ENCODE assay signal across 8 mouse cellular contexts in genomic region chr11:76924759-76925236, GRCm38 (mm10). TPM values are rescaled to one million over a fixed set of nuclear protein-coding genes. Genes with fewer than 3 reads are reported as not detected.
A peak's percentile ranks its signal among the peaks of the same experiment; 100 is the strongest.
DNase-seq lines count a peak whose midpoint lies in the region; ATAC-seq and TF ChIP-seq lines count a peak whose summit lies in the region.

Gene Blmh (plus strand): TSS chr11:76924809.

- peak; percentile 17 for DNase-seq in right cerebral cortex, adult 18-20 months
- no peak for DNase-seq in right cerebral cortex, postnatal 25 days
- DNase-seq in forebrain, embryonic 10.5 days (ENCODE audit: extremely low spot score, low spot score) = no peak
- DNase-seq in heart, postnatal 0 days (ENCODE audit: low spot score) = no peak
- no peak for DNase-seq in left cerebral cortex, postnatal 10 days (ENCODE audit: extremely low spot score in 1 of 2, low spot score in 2 of 2)
- no peak for DNase-seq in thymus, postnatal 25 days
- no peak for DNase-seq in c-Kit-positive CD71-positive TER-119-positive erythroid progenitor cells, embryonic 14.5 days (ENCODE audit: low spot score)

- H3K27ac ChIP-seq in forebrain, embryonic 10.5 days = no peak within 1 kb of the TSS
- H3K27ac ChIP-seq in heart, postnatal 0 days (ENCODE audit: low read depth) = peak within 1 kb of the TSS; percentile 34; the same call in 1 of the 2 replicates
- no peak within 1 kb of the TSS for H3K27ac ChIP-seq in midbrain, embryonic 12.5 days (replicated peaks)

- no peak for TF ChIP-seq CTCF in heart, postnatal 0 days (IDR thresholded peaks at IDR 0.05; ENCODE audit: low read depth)

- intact Hi-C loops in left cerebral cortex, postnatal 10 days (cut with DNase I) = no loop called here

- no peak within 1 kb of the TSS for H3K4me3 ChIP-seq in forebrain, embryonic 10.5 days
- H3K4me3 ChIP-seq in heart, postnatal 0 days (ENCODE audit: low read depth, low read length) = no peak within 1 kb of the TSS
- no peak within 1 kb of the TSS for H3K4me3 ChIP-seq in midbrain, embryonic 12.5 days

- no peak within 1 kb of the TSS for H3K9ac ChIP-seq in heart, postnatal 0 days (replicated peaks; ENCODE audit: low read depth, low read length)
- no peak within 1 kb of the TSS for H3K9ac ChIP-seq in midbrain, embryonic 12.5 days (replicated peaks)

- no peak for TF ChIP-seq EP300 in heart, postnatal 0 days (IDR thresholded peaks at IDR 0.05; ENCODE audit: low read depth)

- ATAC-seq in heart, postnatal 0 days (ENCODE audit: insufficient read depth, low read depth) = no peak
- no peak for ATAC-seq in midbrain, embryonic 12.5 days (ENCODE audit: low FRiP score, low read depth)

- no peaks in the 10 kb centered on the region for H3K9me3 ChIP-seq in forebrain, embryonic 10.5 days
- H3K9me3 ChIP-seq in heart, postnatal 0 days (replicated peaks; ENCODE audit: control insufficient read depth, low read length) = no peaks in the 10 kb centered on the region
- H3K9me3 ChIP-seq in midbrain, embryonic 12.5 days = no peaks in the 10 kb centered on the region

- no peaks in the 10 kb centered on the region for H3K27me3 ChIP-seq in forebrain, embryonic 10.5 days (ENCODE audit: poor library complexity, severe bottlenecking)
- H3K27me3 ChIP-seq in heart, postnatal 0 days (ENCODE audit: control insufficient read depth, insufficient read depth, low read length) = no peaks in the 10 kb centered on the region
- no peaks in the 10 kb centered on the region for H3K27me3 ChIP-seq in midbrain, embryonic 12.5 days

- H3K4me2 ChIP-seq in heart, postnatal 0 days (ENCODE audit: low read depth, low read length) = peak within 1 kb of the TSS; percentile 28; the same call in 1 of the 2 replicates
- no peak within 1 kb of the TSS for H3K4me2 ChIP-seq in midbrain, embryonic 12.5 days (replicated peaks)

- 88% methylated on average over 6 of the region's 6 CpGs for WGBS in forebrain, embryonic 10.5 days
- 30% methylated on average over 6 of the region's 6 CpGs for WGBS in heart, postnatal 0 days
- WGBS in midbrain, embryonic 12.5 days = 92% methylated on average over 6 of the region's 6 CpGs

- H3K36me3 ChIP-seq in forebrain, embryonic 10.5 days (replicated peaks) = no peaks in the 10 kb centered on the region
- no peaks in the 10 kb centered on the region for H3K36me3 ChIP-seq in heart, postnatal 0 days (replicated peaks; ENCODE audit: control insufficient read depth, insufficient read depth, low read length)
- H3K36me3 ChIP-seq in midbrain, embryonic 12.5 days = no peaks in the 10 kb centered on the region

- peaks cover 5% of the 10 kb centered on the region; the same call in 1 of the 2 replicates for H3K4me1 ChIP-seq in forebrain, embryonic 10.5 days
- H3K4me1 ChIP-seq in heart, postnatal 0 days (ENCODE audit: control insufficient read depth, insufficient read depth) = peaks cover 17% of the 10 kb centered on the region; the same call in 1 of the 2 replicates
- H3K4me1 ChIP-seq in midbrain, embryonic 12.5 days = no peaks in the 10 kb centered on the region

RNA-seq across cellular contexts. Expression of gene Blmh, which starts in this region (rescaled TPM):
- polyA plus RNA-seq in forebrain, embryonic 10.5 days (2016; fragmentation: Nextera tagmentation; extraction: Ambion mirVana) = 206 and 209 TPM in 2 replicates
- total RNA-seq in heart, postnatal 0 days (2014; rRNA removed; ENCODE audit: low replicate concordance) = 40.2 and 92.9 TPM in 2 replicates
- polyA plus RNA-seq in heart, postnatal 0 days (2015; fragmentation: Nextera tagmentation; extraction: Ambion mirVana) = 63.1 and 63.7 TPM in 2 replicates
- total RNA-seq in left cerebral cortex, postnatal 10 days (2021) = 10 to 100 TPM; 89.0 to 90.1 TPM
- polyA plus RNA-seq in midbrain, embryonic 12.5 days (2016; fragmentation: Nextera tagmentation; extraction: Ambion mirVana) = 190 and 192 TPM in 2 replicates
